Mouse (Mus musculus) heart, adult 2 months (tissue): ENCODE data around the gene Abcc3. TPM values are rescaled to one million over a fixed set of nuclear protein-coding genes. Genes with fewer than 3 reads are reported as not detected.
A peak's percentile ranks its signal among the peaks of the same experiment; 100 is the strongest.

Experiments
- DNase-seq, 2 experiments: peaks; one replicate each; pipeline ENCODE4 v3.0.0; 2021
- H3K27ac ChIP-seq: fragments of 200-600 bp; 2 replicates; pipeline ENCODE4 v1.8.1; 2022
- H3K27me3 ChIP-seq: fragments of 200-500 bp; 2 replicates; pipeline ENCODE4 v1.6.1; 2012; ENCODE audit warnings: mild to moderate bottlenecking, low read length, inconsistent platforms, mixed read lengths; ENCODE audit not compliant: control insufficient read depth, insufficient read depth
- H3K36me3 ChIP-seq: fragments of 200-500 bp; 2 replicates; pipeline ENCODE4 v1.6.1; 2012; ENCODE audit warnings: low read length, inconsistent platforms; ENCODE audit not compliant: control insufficient read depth, insufficient read depth
- H3K4me1 ChIP-seq: fragments of 200-500 bp; 2 replicates; pipeline ENCODE4 v1.6.1; 2011; ENCODE audit warnings: low read length; ENCODE audit not compliant: control insufficient read depth, insufficient read depth
- H3K4me3 ChIP-seq: fragments of 200-600 bp; 2 replicates; pipeline ENCODE4 v1.8.1; 2022
- H3K79me2 ChIP-seq: fragments of 200-500 bp; replicated peaks from 2 replicates; pipeline ENCODE4 v1.6.1; 2012; ENCODE audit warnings: mild to moderate bottlenecking, inconsistent platforms, low read length, moderate library complexity, mixed read lengths; ENCODE audit not compliant: control insufficient read depth, insufficient read depth
- H3K9ac ChIP-seq: fragments of 200-500 bp; 2 replicates; pipeline ENCODE4 v1.6.1; 2012; ENCODE audit warnings: low read depth, mild to moderate bottlenecking, control low read depth, inconsistent platforms, low read length, mixed read lengths
- CTCF ChIP-seq: fragments of 200-600 bp; IDR thresholded peaks from 2 replicates; pipeline ENCODE4 v1.8.1; 2022; ENCODE audit warnings: antibody characterized with exemption, mild to moderate bottlenecking, moderate library complexity
- EP300 ChIP-seq: fragments of 200-500 bp; IDR thresholded peaks from 2 replicates; pipeline ENCODE4 v1.6.1; 2011; ENCODE audit warnings: low read depth, low read length, control low read depth; ENCODE audit not compliant: insufficient read depth
- POLR2A ChIP-seq: fragments of 200-500 bp; IDR thresholded peaks from 2 replicates; pipeline ENCODE4 v1.6.1; 2011; ENCODE audit warnings: mild to moderate bottlenecking, low read depth, low read length, control low read depth; ENCODE audit not compliant: insufficient read depth
- WGBS: fragments of 180-500 bp; shearing (Covaris S2); methylation state at CpG from one replicate; pipeline ENCODE4 v1.1.7; 2018; 5-methylcytosine and 5-hydroxymethylcytosine counted together
- intact Hi-C: fragments of 180-260 bp; cut with DNase I; formaldehyde crosslinking; loops from one replicate; pipeline ENCODE4 v1.15.1; 2025
- polyA plus RNA-seq: library from polyadenylated mRNA; depleted of rRNA; stranded (reverse); fragments of >200 nt; gene quantifications from 2 replicates; pipeline ENCODE4 v1.2.3, GENCODE M21; 2012
- total RNA-seq, 2 experiments: library from RNA; stranded (reverse); gene quantifications; 2 replicates each; pipeline ENCODE4 v1.2.3; 2021

Abcc3 gene
- total and polyA plus RNA-seq, 3 experiments, result 1.6 to 2.3 (median 2.0) TPM

DNA sequence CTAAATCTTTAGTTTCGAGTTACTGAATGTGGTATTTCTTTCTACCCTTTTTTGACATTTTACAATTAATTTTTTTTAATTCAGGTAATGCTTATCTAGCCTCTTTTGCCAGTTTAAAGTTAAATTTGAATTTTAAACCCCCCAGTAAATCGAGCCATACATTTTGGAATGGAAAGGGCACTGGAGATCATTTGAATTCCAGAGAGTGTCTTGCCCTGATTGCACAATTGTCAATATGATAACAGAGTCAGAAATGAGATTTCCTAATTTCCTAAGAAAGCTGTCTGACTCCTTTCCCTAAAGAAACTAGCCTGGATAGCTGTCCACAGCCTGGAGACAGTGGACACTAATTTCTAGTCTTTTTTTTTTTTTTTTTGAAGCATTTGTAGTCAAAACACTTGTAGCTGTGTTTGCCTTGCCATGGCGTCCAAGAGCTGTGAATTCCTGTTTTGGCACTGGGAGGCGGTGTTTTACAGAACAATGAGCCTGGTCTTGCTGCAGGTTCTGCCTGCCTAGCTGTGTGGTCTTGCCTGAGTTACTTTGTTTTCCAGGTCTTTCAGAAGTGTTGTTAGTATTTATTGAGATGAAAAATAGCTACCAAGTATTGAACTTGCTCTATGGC is 63.4 kb downstream of the Abcc3 start:
- peak; percentile 51 to 52 for DNase-seq
- Histone ChIP-seq H3K4me3 (no peak overlapping the region), H3K79me2 (peaks cover 4% of the 10 kb centered on the region; the same call in 1 of the 2 replicates), H3K9ac (no peak overlapping the region), H3K27me3 (no peaks in the 10 kb centered on the region), H3K27ac (peak overlapping the region; percentile 15), H3K36me3 (peaks cover 37% of the 10 kb centered on the region), H3K4me1 (peaks cover 11% of the 10 kb centered on the region)
- peak; percentile 72 for TF ChIP-seq CTCF
- TF ChIP-seq EP300, result 0 out of 2 replicates have a peak, but pooled peaks have one; percentile 50
- TF ChIP-seq POLR2A, result no peak
- intact Hi-C loops, result loop anchor here (1.0 to 5.0 kb wide), 2 partner anchors 75 to 218 kb away; partner anchors contain the start of gene Rsad1
- WGBS, result 30% methylated on average over 4 of the region's 4 CpGs

DNA sequence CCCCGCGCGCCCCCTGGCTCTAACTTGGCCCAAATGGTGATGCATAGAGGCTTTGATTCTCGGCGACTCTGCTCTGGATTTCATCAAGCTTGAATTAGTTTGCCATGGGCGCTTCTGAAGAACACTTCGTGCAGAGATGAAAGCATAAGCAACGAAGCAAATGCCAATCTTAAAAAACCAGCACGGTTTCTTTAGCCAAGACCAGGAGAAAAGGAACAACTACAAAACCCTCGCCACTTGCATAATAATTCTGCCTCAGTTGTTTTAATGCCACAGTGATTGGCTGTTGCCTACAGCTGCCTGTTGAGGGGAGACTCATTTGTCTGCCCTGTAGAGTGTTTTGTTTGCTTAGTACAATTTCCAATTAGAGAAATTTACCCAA is 64.2 kb downstream of the Abcc3 start:
- peak overlapping the region; percentile 87 for H3K9ac ChIP-seq
- intact Hi-C loops, result loop anchor here (1.0 to 5.0 kb wide), 2 partner anchors 76 to 219 kb away; partner anchors contain the start of gene Rsad1
- DNase-seq, result no peak
- H3K27me3 ChIP-seq, result no peaks in the 10 kb centered on the region
- TF ChIP-seq EP300, result no peak
- no peak for TF ChIP-seq POLR2A
- no peak for TF ChIP-seq CTCF
- peaks cover 32% of the 10 kb centered on the region for H3K36me3 ChIP-seq
- H3K4me3 ChIP-seq, result peak overlapping the region; percentile 78
- peak overlapping the region; percentile 99 for H3K27ac ChIP-seq
- H3K79me2 ChIP-seq, result peaks cover 4% of the 10 kb centered on the region; the same call in 1 of the 2 replicates
- 2% methylated on average over 10 of the region's 10 CpGs for WGBS
- H3K4me1 ChIP-seq, result peaks cover 11% of the 10 kb centered on the region

DNA sequence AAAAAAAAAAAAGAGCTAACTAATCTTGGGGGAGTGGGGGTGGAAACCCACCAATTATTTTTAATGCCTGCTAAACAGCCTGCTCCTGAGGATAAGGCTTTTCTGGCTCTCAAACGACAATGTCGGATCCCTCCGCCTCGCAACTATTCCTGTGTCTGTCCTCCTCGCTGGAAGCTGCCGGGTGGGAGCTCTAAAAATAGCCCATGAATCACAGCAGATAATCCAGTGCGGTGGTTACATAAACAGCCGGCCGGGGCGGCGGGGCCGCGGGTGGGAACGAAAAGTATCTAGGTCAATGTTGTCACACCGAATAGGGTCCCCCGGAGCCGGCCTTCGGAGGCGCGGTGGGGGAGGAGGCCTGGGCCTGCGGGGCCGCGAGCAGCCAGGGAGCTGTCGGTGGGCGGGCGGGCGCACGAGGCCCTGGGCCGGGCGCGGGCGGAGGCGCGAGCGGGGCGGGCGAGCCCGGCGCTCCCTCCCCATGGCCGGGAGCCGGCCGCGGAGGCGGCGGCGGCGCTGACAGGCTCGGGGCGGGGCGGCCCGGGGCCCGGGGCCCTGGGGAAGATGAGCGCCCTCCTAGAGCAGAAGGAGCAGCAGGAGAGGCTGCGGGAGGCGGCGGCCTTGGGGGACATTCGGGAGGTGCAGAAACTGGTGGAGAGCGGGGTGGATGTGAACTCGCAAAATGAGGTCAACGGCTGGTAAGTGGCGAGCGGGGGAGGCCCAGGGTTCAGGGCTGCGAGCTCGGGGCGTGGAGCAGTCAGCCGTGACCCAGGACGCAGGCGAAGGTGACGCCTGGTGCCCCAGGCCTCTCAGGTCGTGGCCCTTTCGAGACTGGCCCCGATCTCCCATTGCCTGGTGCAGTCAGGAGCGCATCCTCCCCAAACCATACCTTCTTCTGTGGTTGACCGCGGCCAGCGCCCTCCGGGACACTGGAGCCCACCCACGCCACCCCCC is 64.8 kb downstream of the Abcc3 start, which contains the start of gene Ankrd40:
Gene Ankrd40, plus strand, starts transcription at position 309 of the 951 bp plus-strand sequence.
- Histone ChIP-seq H3K79me2 (peaks cover 4% of the 10 kb centered on the region; the same call in 1 of the 2 replicates), H3K27me3 (no peaks in the 10 kb centered on the region), H3K36me3 (peaks cover 32% of the 10 kb centered on the region), H3K4me3 (peak within 1 kb of the TSS; percentile 78), H3K4me1 (peaks cover 11% of the 10 kb centered on the region), H3K9ac (peak within 1 kb of the TSS; percentile 87), H3K27ac (peak within 1 kb of the TSS; percentile 99)
- peak; percentile 95 to 96 for DNase-seq
- under 1% methylated on average over 73 of the region's 78 CpGs for WGBS
- intact Hi-C loops, result loop anchor here (5.0 kb wide), 1 partner anchor 219 kb away; the partner anchor contains the start of gene Rsad1
- peak; percentile 91 for TF ChIP-seq EP300
- TF ChIP-seq CTCF, result no peak
- peak; percentile 97 for TF ChIP-seq POLR2A

DNA sequence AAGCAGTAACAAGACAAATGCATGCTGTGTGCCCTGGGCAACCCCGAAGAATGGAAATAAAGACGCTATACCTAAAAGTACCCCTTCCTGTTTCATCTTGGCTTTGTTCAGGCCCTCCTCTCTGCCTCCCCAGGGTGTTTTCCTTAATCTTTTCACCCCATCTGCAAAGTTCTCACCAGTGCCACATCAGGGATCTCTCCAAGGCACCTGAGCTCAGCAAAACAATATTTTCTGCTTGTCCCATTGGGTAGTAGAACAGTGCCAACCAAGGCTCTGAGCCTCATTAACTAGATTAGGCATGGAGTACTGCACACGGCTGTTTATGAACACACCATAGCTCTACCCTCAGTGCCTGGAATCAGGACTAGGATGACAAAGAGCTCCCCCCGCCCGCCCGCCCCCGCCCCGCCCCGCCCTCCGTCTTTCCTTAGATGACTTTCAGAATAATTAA is 65.8 kb downstream of the Abcc3 start:
- DNase-seq, result peak in 1 of 2 experiments; percentile 37
- Histone ChIP-seq H3K27ac (peak overlapping the region; percentile 99), H3K4me1 (peaks cover 11% of the 10 kb centered on the region), H3K36me3 (peaks cover 26% of the 10 kb centered on the region), H3K4me3 (peak overlapping the region; percentile 78; the same call in 1 of the 2 replicates), H3K79me2 (peaks cover 4% of the 10 kb centered on the region; the same call in 1 of the 2 replicates), H3K9ac (peak overlapping the region; percentile 70), H3K27me3 (no peaks in the 10 kb centered on the region)
- TF ChIP-seq POLR2A (no peak), CTCF (no peak), EP300 (no peak)
- intact Hi-C loops, result loop anchor here (5.0 kb wide), 1 partner anchor 220 kb away; the partner anchor contains the start of gene Rsad1
- WGBS, result 5% methylated on average over 10 of the region's 10 CpGs

DNA sequence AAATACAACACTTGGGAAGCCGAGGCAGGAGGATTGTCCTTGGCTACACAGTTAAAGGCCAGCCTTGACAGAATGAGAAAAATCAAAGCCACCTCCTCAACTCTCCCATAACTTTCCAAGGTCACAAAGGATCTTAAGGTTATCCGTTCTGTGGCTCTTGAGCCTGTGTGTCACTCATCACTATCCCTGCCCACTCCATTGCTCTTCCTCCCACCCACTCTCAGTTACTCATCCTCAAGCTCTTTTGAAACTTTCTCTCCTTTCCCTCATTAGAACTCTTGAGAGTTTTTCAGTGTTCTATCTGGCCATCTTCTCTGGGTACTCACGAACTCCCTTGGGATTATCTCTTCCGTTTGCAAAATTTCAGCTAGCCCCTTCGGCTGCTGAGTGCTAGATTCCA is 68.2 kb downstream of the Abcc3 start:
- Histone ChIP-seq H3K36me3 (peaks cover 16% of the 10 kb centered on the region), H3K9ac (no peak overlapping the region), H3K4me1 (peaks cover 6% of the 10 kb centered on the region), H3K4me3 (no peak overlapping the region), H3K27me3 (no peaks in the 10 kb centered on the region), H3K79me2 (peaks cover 7% of the 10 kb centered on the region), H3K27ac (no peak overlapping the region)
- TF ChIP-seq EP300 (no peak), CTCF (no peak), POLR2A (no peak)
- intact Hi-C loops, result loop anchor here (5.0 kb wide), 2 partner anchors 112 to 223 kb away; partner anchors contain the start of genes Rsad1 and Tob1
- no peak for DNase-seq
- WGBS, result 84% methylated on average over 5 of the region's 5 CpGs
